Mouse (Mus musculus): ENCODE measurements at regions not wholly inside any gene's neighbourhood (a gene's known extent, or its start where the extent isn't known, plus 50 kb on each side); places are given as distances from the start of the nearest gene placed in this dataset.

DNA sequence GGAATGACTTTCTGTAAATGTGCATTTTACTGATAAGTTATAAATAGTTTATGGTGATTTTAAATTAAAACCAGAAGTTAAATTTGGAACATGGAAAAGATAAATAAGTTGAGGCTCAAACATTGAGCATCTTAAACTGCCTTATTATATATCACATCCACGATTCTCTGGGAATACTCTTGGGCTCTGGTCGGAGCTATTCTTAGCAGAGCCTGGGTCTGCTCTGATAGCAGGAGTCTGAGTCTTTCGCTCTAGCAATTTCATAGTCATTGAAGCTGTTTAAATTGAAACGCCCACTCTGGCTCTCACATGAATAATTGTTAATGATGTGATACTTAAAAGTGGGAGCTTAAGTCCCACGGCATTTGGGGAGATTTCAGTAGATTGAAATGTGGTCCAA is 208.0 kb downstream of the Papss1 start:
- no peak overlapping the region for H3K27ac ChIP-seq
- WGBS, result 54% methylated on average over 5 of the region's 5 CpGs

DNA sequence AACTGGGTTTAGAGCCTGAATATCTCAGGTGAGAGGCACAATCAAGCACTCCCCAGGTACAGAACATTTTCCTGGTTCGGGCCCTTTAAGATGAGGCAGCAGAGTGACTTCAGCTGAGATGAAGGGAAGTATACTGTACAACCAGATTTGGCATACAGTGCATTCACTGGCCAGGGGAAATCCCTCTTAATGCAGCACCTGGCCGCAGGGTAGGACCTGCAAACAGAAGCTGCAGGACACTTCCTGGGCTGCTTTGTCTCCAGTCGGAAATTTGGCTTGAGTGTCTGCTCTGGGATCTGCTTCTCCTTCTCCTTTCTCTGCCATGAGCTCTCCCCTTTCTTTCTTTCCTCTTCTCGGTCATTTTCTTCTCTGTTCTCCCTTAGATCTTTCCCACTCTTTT is 210.9 kb downstream of the Papss1 start:
- no peak for TF ChIP-seq CTCF (IDR thresholded peaks at IDR 0.05; ENCODE audit: low read depth)
- no peak overlapping the region for H3K4me3 ChIP-seq (replicated peaks; ENCODE audit: low read depth, low read length)
- H3K36me3 ChIP-seq (ENCODE audit: insufficient read depth, low read length), result no peaks in the 10 kb centered on the region
- H3K9me3 ChIP-seq (replicated peaks; ENCODE audit: low read length), result no peaks in the 10 kb centered on the region
- no peak overlapping the region for H3K27ac ChIP-seq
- ATAC-seq (replicated peaks; ENCODE audit: low FRiP score, low read depth) (no peak), DNase-seq (ENCODE audit: low spot score) (no peak)
- no peaks in the 10 kb centered on the region for H3K27me3 ChIP-seq (ENCODE audit: insufficient read depth, low read length)
- H3K4me2 ChIP-seq (ENCODE audit: low read length), result no peak overlapping the region
- H3K9ac ChIP-seq (ENCODE audit: low read depth, low read length), result no peak overlapping the region
- H3K4me1 ChIP-seq (replicated peaks; ENCODE audit: insufficient read depth, low read length), result no peaks in the 10 kb centered on the region
- 81% methylated on average over 4 of the region's 4 CpGs for WGBS

More for the DNA sequence above, 208.0 kb downstream of the Papss1 start:
- H3K36me3 ChIP-seq (ENCODE audit: insufficient read depth, low read length), result no peaks in the 10 kb centered on the region
- H3K4me3 ChIP-seq (replicated peaks; ENCODE audit: low read depth, low read length), result no peak overlapping the region
- no peaks in the 10 kb centered on the region for H3K9me3 ChIP-seq (replicated peaks; ENCODE audit: low read length)
- no peaks in the 10 kb centered on the region for H3K27me3 ChIP-seq (ENCODE audit: insufficient read depth, low read length)
- H3K4me1 ChIP-seq (replicated peaks; ENCODE audit: insufficient read depth, low read length), result no peaks in the 10 kb centered on the region
- DNase-seq (ENCODE audit: low spot score), result peak; percentile 22
- no peak for ATAC-seq (replicated peaks; ENCODE audit: low FRiP score, low read depth)
- no peak overlapping the region for H3K4me2 ChIP-seq (ENCODE audit: low read length)
- H3K9ac ChIP-seq (ENCODE audit: low read depth, low read length), result no peak overlapping the region
- TF ChIP-seq CTCF (IDR thresholded peaks at IDR 0.05; ENCODE audit: low read depth), result no peak

DNA sequence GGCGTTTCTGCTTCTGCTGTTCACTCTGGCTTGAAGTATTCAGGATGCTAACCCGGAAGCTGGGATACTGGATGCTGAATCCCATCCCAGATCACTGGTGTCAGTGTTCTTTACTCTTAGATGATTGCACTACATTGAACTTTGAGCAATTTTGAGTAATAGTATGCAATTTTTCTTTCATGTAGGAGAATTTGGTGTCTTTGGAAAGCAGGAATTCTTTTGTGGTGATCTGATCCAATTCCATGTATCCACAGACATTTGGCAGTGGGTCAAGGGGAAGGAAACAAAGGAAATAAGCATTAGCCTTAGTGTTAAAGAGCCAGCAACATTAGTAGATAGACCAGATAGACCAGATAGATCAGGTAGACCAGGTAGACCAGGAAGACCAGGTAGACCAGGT is 212.1 kb downstream of the Papss1 start:
- WGBS, result 82% methylated on average over 2 of the region's 2 CpGs
- Histone ChIP-seq H3K4me2 (ENCODE audit: low read length) (no peak overlapping the region), H3K9me3 (replicated peaks; ENCODE audit: low read length) (no peaks in the 10 kb centered on the region), H3K9ac (ENCODE audit: low read depth, low read length) (no peak overlapping the region), H3K4me1 (replicated peaks; ENCODE audit: insufficient read depth, low read length) (no peaks in the 10 kb centered on the region), H3K27me3 (ENCODE audit: insufficient read depth, low read length) (no peaks in the 10 kb centered on the region), H3K36me3 (ENCODE audit: insufficient read depth, low read length) (no peaks in the 10 kb centered on the region), H3K4me3 (replicated peaks; ENCODE audit: low read depth, low read length) (no peak overlapping the region), H3K27ac (no peak overlapping the region)
- ATAC-seq (replicated peaks; ENCODE audit: low FRiP score, low read depth) (no peak), DNase-seq (ENCODE audit: low spot score) (no peak)
- no peak for TF ChIP-seq CTCF (IDR thresholded peaks at IDR 0.05; ENCODE audit: low read depth)

DNA sequence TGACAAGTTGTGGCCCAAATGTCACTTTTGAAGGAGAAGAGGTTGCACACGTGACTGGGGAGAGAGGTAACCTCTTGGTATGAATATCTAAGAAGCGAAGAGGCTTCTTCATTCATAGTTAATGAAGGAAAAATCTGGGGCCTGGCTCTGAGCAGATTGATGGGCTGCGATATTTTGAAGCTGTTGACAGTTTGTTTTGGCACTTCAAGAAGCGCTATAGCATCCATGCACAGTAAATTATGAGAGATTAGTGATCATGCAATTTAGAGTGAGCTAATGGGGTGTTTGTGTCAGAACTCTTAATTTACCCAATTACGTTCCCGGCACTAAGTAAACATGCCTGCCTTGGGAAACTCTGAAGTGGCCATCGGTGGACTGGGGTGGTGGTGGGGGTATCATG is 215.2 kb downstream of the Papss1 start:
- no peak overlapping the region for H3K27ac ChIP-seq
- TF ChIP-seq CTCF (IDR thresholded peaks at IDR 0.05; ENCODE audit: low read depth), result no peak
- no peak overlapping the region for H3K9ac ChIP-seq (ENCODE audit: low read depth, low read length)
- no peak overlapping the region for H3K4me2 ChIP-seq (ENCODE audit: low read length)
- H3K4me3 ChIP-seq (replicated peaks; ENCODE audit: low read depth, low read length), result no peak overlapping the region
- no peaks in the 10 kb centered on the region for H3K4me1 ChIP-seq (replicated peaks; ENCODE audit: insufficient read depth, low read length)
- 56% methylated on average over 7 of the region's 7 CpGs for WGBS
- DNase-seq (ENCODE audit: low spot score), result no peak
- no peaks in the 10 kb centered on the region for H3K36me3 ChIP-seq (ENCODE audit: insufficient read depth, low read length)
- no peaks in the 10 kb centered on the region for H3K9me3 ChIP-seq (replicated peaks; ENCODE audit: low read length)
- no peaks in the 10 kb centered on the region for H3K27me3 ChIP-seq (ENCODE audit: insufficient read depth, low read length)
- ATAC-seq (replicated peaks; ENCODE audit: low FRiP score, low read depth), result no peak

DNA sequence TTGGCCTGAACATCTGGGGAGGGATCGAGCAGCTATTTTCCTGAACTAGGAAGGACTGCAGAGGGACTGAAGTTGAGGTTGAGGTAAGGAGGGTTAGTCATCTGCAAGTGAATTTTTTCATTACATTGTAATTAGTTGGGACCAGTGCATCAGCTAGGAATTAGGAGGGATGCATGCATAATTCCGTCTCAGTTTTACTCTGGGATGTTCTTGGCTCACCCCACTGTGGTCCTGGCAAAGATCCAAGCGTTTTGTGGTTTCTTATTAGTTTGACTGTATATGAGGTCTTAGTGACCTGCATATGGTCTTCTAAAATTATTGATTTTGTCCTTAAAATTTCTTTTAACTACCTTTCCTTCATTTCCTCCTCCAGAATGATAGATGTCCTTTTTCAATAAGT is 221.0 kb downstream of the Papss1 start:
- WGBS, result 63% methylated on average over 3 of the region's 3 CpGs
- no peak for ATAC-seq (replicated peaks; ENCODE audit: low FRiP score, low read depth)
- no peak for TF ChIP-seq CTCF (IDR thresholded peaks at IDR 0.05; ENCODE audit: low read depth)
- Histone ChIP-seq H3K9ac (ENCODE audit: low read depth, low read length) (no peak overlapping the region), H3K4me3 (replicated peaks; ENCODE audit: low read depth, low read length) (no peak overlapping the region), H3K4me2 (ENCODE audit: low read length) (no peak overlapping the region), H3K36me3 (ENCODE audit: insufficient read depth, low read length) (no peaks in the 10 kb centered on the region), H3K27ac (no peak overlapping the region), H3K9me3 (replicated peaks; ENCODE audit: low read length) (no peaks in the 10 kb centered on the region), H3K4me1 (replicated peaks; ENCODE audit: insufficient read depth, low read length) (no peaks in the 10 kb centered on the region), H3K27me3 (ENCODE audit: insufficient read depth, low read length) (no peaks in the 10 kb centered on the region)
- DNase-seq (ENCODE audit: low spot score), result no peak

DNA sequence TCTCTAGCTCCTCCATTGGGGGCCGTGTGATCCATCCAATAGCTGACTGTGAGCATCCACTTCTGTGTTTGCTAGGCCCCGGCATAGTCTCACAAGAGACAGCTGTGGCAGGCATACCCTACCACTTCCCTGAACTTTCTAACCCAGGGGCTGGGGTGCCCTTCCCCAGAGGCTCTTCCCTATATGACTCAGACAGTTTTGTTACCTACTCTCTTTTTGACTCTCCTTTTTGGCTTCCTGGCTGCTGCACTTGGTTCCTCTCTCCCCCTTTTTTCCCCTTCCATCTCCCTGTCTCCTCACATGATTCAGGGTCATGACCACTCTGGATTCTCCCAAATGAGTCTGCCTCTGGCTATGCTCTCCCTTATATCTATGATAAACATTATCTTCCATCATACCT is 223.8 kb downstream of the Papss1 start:
- Histone ChIP-seq H3K9me3 (replicated peaks; ENCODE audit: low read length) (no peaks in the 10 kb centered on the region), H3K9ac (ENCODE audit: low read depth, low read length) (no peak overlapping the region), H3K27ac (no peak overlapping the region), H3K4me1 (replicated peaks; ENCODE audit: insufficient read depth, low read length) (no peaks in the 10 kb centered on the region), H3K4me2 (ENCODE audit: low read length) (no peak overlapping the region), H3K36me3 (ENCODE audit: insufficient read depth, low read length) (no peaks in the 10 kb centered on the region), H3K4me3 (replicated peaks; ENCODE audit: low read depth, low read length) (no peak overlapping the region), H3K27me3 (ENCODE audit: insufficient read depth, low read length) (no peaks in the 10 kb centered on the region)
- TF ChIP-seq CTCF (IDR thresholded peaks at IDR 0.05; ENCODE audit: low read depth), result no peak
- no peak for DNase-seq (ENCODE audit: low spot score)
- whole genome bisulfite sequencing, result 100% methylated on average over 1 of the region's 2 CpGs
- no peak for ATAC-seq (replicated peaks; ENCODE audit: low FRiP score, low read depth)

DNA sequence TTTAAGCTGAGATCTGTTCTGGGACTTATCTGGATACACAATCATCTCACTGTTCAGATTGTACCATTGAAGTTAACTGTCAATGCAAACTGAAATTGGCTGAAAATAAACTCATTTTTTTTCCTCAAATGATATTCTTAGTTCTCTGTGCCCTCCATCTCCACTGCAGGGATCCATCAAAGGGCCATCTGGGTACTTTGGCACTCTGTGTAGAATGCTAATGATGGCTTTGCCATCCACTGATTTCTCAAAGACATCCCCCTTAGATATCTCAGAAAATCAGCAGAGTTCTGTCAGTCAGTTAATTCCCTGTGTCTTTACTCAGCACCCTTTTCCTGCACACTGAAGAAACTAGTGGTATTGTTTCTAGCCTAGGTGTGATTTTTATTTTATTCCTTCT is 224.6 kb downstream of the Papss1 start:
- no peaks in the 10 kb centered on the region for H3K27me3 ChIP-seq (ENCODE audit: insufficient read depth, low read length)
- ATAC-seq (replicated peaks; ENCODE audit: low FRiP score, low read depth) (no peak), DNase-seq (ENCODE audit: low spot score) (no peak)
- no peak overlapping the region for H3K4me2 ChIP-seq (ENCODE audit: low read length)
- no peak for TF ChIP-seq CTCF (IDR thresholded peaks at IDR 0.05; ENCODE audit: low read depth)
- no peaks in the 10 kb centered on the region for H3K9me3 ChIP-seq (replicated peaks; ENCODE audit: low read length)
- no peak overlapping the region for H3K9ac ChIP-seq (ENCODE audit: low read depth, low read length)
- no peaks in the 10 kb centered on the region for H3K4me1 ChIP-seq (replicated peaks; ENCODE audit: insufficient read depth, low read length)
- H3K27ac ChIP-seq, result no peak overlapping the region
- H3K4me3 ChIP-seq (replicated peaks; ENCODE audit: low read depth, low read length), result no peak overlapping the region
- no peaks in the 10 kb centered on the region for H3K36me3 ChIP-seq (ENCODE audit: insufficient read depth, low read length)
